Comparison of ENCODE assay signal across 8 mouse cellular contexts in genomic region chr4:148160436-148161390, GRCm38 (mm10). TPM values are rescaled to one million over a fixed set of nuclear protein-coding genes. Genes with fewer than 3 reads are reported as not detected.
DNase-seq lines count a peak whose midpoint lies in the region; ATAC-seq and TF ChIP-seq lines count a peak whose summit lies in the region.

Gene Fbxo44 (minus strand): TSS chr4:148160482.
Gene Fbxo2 (plus strand): TSS chr4:148160621.

- peak; percentile 77 for ATAC-seq in embryonic facial prominence, embryonic 12.5 days (ENCODE audit: insufficient number of reproducible peaks, insufficient read depth, low FRiP score, low TSS enrichment)
- peak; percentile 70 for ATAC-seq in kidney, embryonic 16.5 days (ENCODE audit: low FRiP score, low TSS enrichment)
- ATAC-seq in liver, embryonic 14.5 days (ENCODE audit: insufficient read depth), result peak; percentile 16
- ATAC-seq in erythroid progenitor cell, adult 5-6 weeks (replicated peaks; ENCODE audit: low FRiP score, poor library complexity, severe bottlenecking), result no peak

- no peaks in the 10 kb centered on the region; the same call in none of the 2 replicates for H3K4me1 ChIP-seq in lung, adult 2 months (ENCODE audit: control insufficient read depth, insufficient read depth, low read length)
- H3K4me1 ChIP-seq in embryonic facial prominence, embryonic 12.5 days, result peaks cover 21% of the 10 kb centered on the region
- H3K4me1 ChIP-seq in kidney, embryonic 16.5 days (ENCODE audit: insufficient read depth, low read length), result peaks cover 25% of the 10 kb centered on the region
- peaks cover 4 to 5% of the 10 kb centered on the region in 2 experiments; a peak in 1 of 4 replicates for H3K4me1 ChIP-seq in liver, embryonic 14.5 days (replicated peaks; ENCODE audit: control insufficient read depth in 2 of 2, insufficient read depth in 2 of 2, low read length in 1 of 2)

- peaks cover 62% of the 10 kb centered on the region for H3K27me3 ChIP-seq in embryonic facial prominence, embryonic 12.5 days
- H3K27me3 ChIP-seq in kidney, embryonic 16.5 days (ENCODE audit: insufficient read depth, low read length), result peaks cover 63% of the 10 kb centered on the region
- peaks cover 63% of the 10 kb centered on the region for H3K27me3 ChIP-seq in liver, embryonic 14.5 days (ENCODE audit: control insufficient read depth, insufficient read depth, low read length)
- H3K27me3 ChIP-seq in splenic B cell, adult 2 months (ENCODE audit: control insufficient read depth, insufficient read depth, low read length, poor library complexity, severe bottlenecking), result 0 out of 2 replicates have a peak, but pooled peaks cover 3% of the 10 kb centered on the region

- peaks cover 14% of the 10 kb centered on the region; the same call in 1 of the 2 replicates for H3K36me3 ChIP-seq in embryonic facial prominence, embryonic 12.5 days
- H3K36me3 ChIP-seq in kidney, embryonic 16.5 days (ENCODE audit: insufficient read depth, low read length), result 0 out of 2 replicates have a peak, but pooled peaks cover 6% of the 10 kb centered on the region
- no peaks in the 10 kb centered on the region for H3K36me3 ChIP-seq in liver, embryonic 14.5 days (replicated peaks; ENCODE audit: control insufficient read depth, insufficient read depth, low read depth)
- H3K36me3 ChIP-seq in splenic B cell, adult 2 months (ENCODE audit: control insufficient read depth, insufficient read depth, low read length, poor library complexity, severe bottlenecking), result no peaks in the 10 kb centered on the region

- no peak for TF ChIP-seq CTCF in lung, adult 2 months (IDR thresholded peaks at IDR 0.05; ENCODE audit: insufficient read depth, low read length)
- TF ChIP-seq CTCF in liver, embryonic 14.5 days (IDR thresholded peaks at IDR 0.05; ENCODE audit: low read depth), result no peak

- peak; percentile 46 for DNase-seq in lung, adult 2 months
- DNase-seq in lung, postnatal 14 days, result no peak
- DNase-seq in adrenal gland, postnatal 14 days, result peak; percentile 57
- no peak for DNase-seq in liver, embryonic 14.5 days (ENCODE audit: low read depth in 3 of 3, low spot score in 3 of 3)
- DNase-seq in splenic B cell, adult 2 months (ENCODE audit: low read depth, low spot score), result peak; percentile 47

- H3K27ac ChIP-seq in embryonic facial prominence, embryonic 12.5 days, result peak within 1 kb of the TSS; percentile 46; the same call in 1 of the 2 replicates
- peak within 1 kb of the TSS; percentile 51 for H3K27ac ChIP-seq in kidney, embryonic 16.5 days (ENCODE audit: low read length)
- no peak within 1 kb of the TSS for H3K27ac ChIP-seq in liver, embryonic 14.5 days

- 2% methylated on average over 43 of the region's 43 CpGs for WGBS in lung, adult 2 months
- WGBS in embryonic facial prominence, embryonic 12.5 days, result 1% methylated on average over 43 of the region's 43 CpGs
- under 1% methylated on average over 43 of the region's 43 CpGs for WGBS in kidney, embryonic 16.5 days
- WGBS in liver, embryonic 14.5 days (ENCODE audit: insufficient replicate concordance), result 1% methylated on average over 43 of the region's 43 CpGs

- H3K9me3 ChIP-seq in embryonic facial prominence, embryonic 12.5 days, result no peaks in the 10 kb centered on the region
- no peaks in the 10 kb centered on the region for H3K9me3 ChIP-seq in kidney, embryonic 16.5 days (ENCODE audit: low read length)
- no peaks in the 10 kb centered on the region for H3K9me3 ChIP-seq in liver, embryonic 14.5 days (ENCODE audit: control insufficient read depth, low read length)

- H3K9ac ChIP-seq in embryonic facial prominence, embryonic 12.5 days, result peak within 1 kb of the TSS; percentile 62
- peak within 1 kb of the TSS; percentile 70 for H3K9ac ChIP-seq in kidney, embryonic 16.5 days (replicated peaks; ENCODE audit: low read length)
- peak within 1 kb of the TSS; percentile 32 for H3K9ac ChIP-seq in liver, embryonic 14.5 days (replicated peaks)

- no peak for TF ChIP-seq POLR2A in lung, adult 2 months (IDR thresholded peaks at IDR 0.05; ENCODE audit: borderline replicate concordance, extremely low read depth, low read depth, low read length)

- peak within 1 kb of the TSS; percentile 56 for H3K4me3 ChIP-seq in lung, adult 2 months (replicated peaks; ENCODE audit: extremely low read depth, low read depth, low read length)
- peak within 1 kb of the TSS; percentile 60 for H3K4me3 ChIP-seq in embryonic facial prominence, embryonic 12.5 days
- peak within 1 kb of the TSS; percentile 58 for H3K4me3 ChIP-seq in kidney, embryonic 16.5 days (ENCODE audit: low read length)
- H3K4me3 ChIP-seq in liver, embryonic 14.5 days (ENCODE audit: insufficient read depth in 1 of 2, low read depth in 2 of 2, low read length in 2 of 2), result peak within 1 kb of the TSS; percentile 52 to 69

- no peak for TF ChIP-seq EP300 in liver, embryonic 14.5 days (IDR thresholded peaks at IDR 0.05; ENCODE audit: low read depth)

- peak within 1 kb of the TSS; percentile 94 for H3K4me2 ChIP-seq in embryonic facial prominence, embryonic 12.5 days (replicated peaks)
- H3K4me2 ChIP-seq in kidney, embryonic 16.5 days (replicated peaks; ENCODE audit: low read depth, low read length), result peak within 1 kb of the TSS; percentile 89
- H3K4me2 ChIP-seq in liver, embryonic 14.5 days (ENCODE audit: low read depth), result peak within 1 kb of the TSS; percentile 79

RNA-seq across cellular contexts. Expression of gene Fbxo44, which starts in this region (rescaled TPM):
- 13.3 and 21.5 TPM in 2 replicates for polyA plus RNA-seq in lung, adult 2 months (2012; rRNA removed)
- total RNA-seq in adrenal gland, postnatal 14 days (2021), result 6.7 and 9.1 TPM in 2 replicates
- polyA plus RNA-seq in embryonic facial prominence, embryonic 12.5 days (2016; fragmentation: Nextera tagmentation; extraction: Ambion mirVana), result 19.7 and 23.6 TPM in 2 replicates
- 19.8 and 20.6 TPM in 2 replicates for polyA plus RNA-seq in kidney, embryonic 16.5 days (2015; fragmentation: Nextera tagmentation; extraction: Ambion mirVana)
- polyA plus RNA-seq in liver, embryonic 14.5 days (2012; rRNA removed), result 1.0 and 1.2 TPM in 2 replicates
- polyA plus RNA-seq in liver, embryonic 14.5 days (2014; fragmentation: Nextera tagmentation; extraction: Ambion mirVana), result 0.43 and 0.46 TPM in 2 replicates
- total RNA-seq in erythroid progenitor cell, adult 5-6 weeks (2015; ENCODE audit: low replicate concordance), result 1.1 TPM in 1 of 2 replicates, not detected in the other
- total RNA-seq in erythroid progenitor cell, adult 5-6 weeks (2017; ENCODE audit: low replicate concordance), result not detected in 2 replicates

RNA-seq across cellular contexts. Expression of gene Fbxo2, which starts in this region (rescaled TPM):
- 1.9 and 2.6 TPM in 2 replicates for polyA plus RNA-seq in lung, adult 2 months (2012; rRNA removed)
- 3.3 and 3.9 TPM in 2 replicates for total RNA-seq in adrenal gland, postnatal 14 days (2021)
- 4.1 and 4.7 TPM in 2 replicates for polyA plus RNA-seq in embryonic facial prominence, embryonic 12.5 days (2016; fragmentation: Nextera tagmentation; extraction: Ambion mirVana)
- 1.8 and 2.3 TPM in 2 replicates for polyA plus RNA-seq in kidney, embryonic 16.5 days (2015; fragmentation: Nextera tagmentation; extraction: Ambion mirVana)
- polyA plus RNA-seq in liver, embryonic 14.5 days (2012; rRNA removed), result 0.04 and 0.09 TPM in 2 replicates
- polyA plus RNA-seq in liver, embryonic 14.5 days (2014; fragmentation: Nextera tagmentation; extraction: Ambion mirVana), result 0.08 TPM in 1 of 2 replicates, not detected in the other
- not detected in 2 replicates for total RNA-seq in erythroid progenitor cell, adult 5-6 weeks (2015; ENCODE audit: low replicate concordance)
- not detected in 2 replicates for total RNA-seq in erythroid progenitor cell, adult 5-6 weeks (2017; ENCODE audit: low replicate concordance)

Comparison
In these comparisons a context has a peak if more than half of its experiments do, and no peak if none do; other contexts are left out.
1. DNase-seq: peak in lung, adult 2 months (single experiment), adrenal gland, postnatal 14 days (single experiment) and splenic B cell, adult 2 months (single experiment); none in lung, postnatal 14 days (single experiment) and liver, embryonic 14.5 days (0 of 3).
2. Peak in every context shown above with its lines, with median percentiles within 50 percentile points of each other: H3K4me3 ChIP-seq, H3K4me2 ChIP-seq and H3K9ac ChIP-seq.